Mouse (Mus musculus) layer of hippocampus, postnatal 36 days (tissue): Measurements from ENCODE around the gene Ndufc1. TPM values are rescaled to one million over a fixed set of nuclear protein-coding genes. Genes with fewer than 3 reads are reported as not detected.
A peak's percentile ranks its signal among the peaks of the same experiment; 100 is the strongest.
"Not testable (repeated sequence)": the region's sequence is repeated elsewhere in the genome, so short reads cannot be mapped to it uniquely, and the experiment has no call there.

Source experiments
- DNase-seq, 2 experiments: peaks; one replicate each; pipeline ENCODE4 v3.0.0; 2022
- total RNA-seq, 2 experiments: library from RNA; stranded (reverse); gene quantifications; 2 replicates each; pipeline ENCODE4 v1.2.3; 2021

The Ndufc1 gene
- total RNA-seq, result 100 to 1,000 TPM; 323 to 359 TPM

GRCm38 (mm10) chr3:51408561-51409183, at the start of gene Ndufc1:
TSS of gene Ndufc1 (minus strand) at chr3:51408988.
- DNase-seq, result peak; percentile 94 to 97

GRCm38 (mm10) chr3:51434871-51435595, 26.2 kb upstream of the Ndufc1 start:
- no peak for DNase-seq

- DNase-seq, result not testable (repeated sequence)
These were observed 25.6 kb upstream of the Ndufc1 start for GRCm38 (mm10) chr3:51434364-51434763.

- DNase-seq, result no peak
These were observed 16.6 kb upstream of the Ndufc1 start for GRCm38 (mm10) chr3:51425394-51425793.

GRCm38 (mm10) chr3:51421921-51422320, 13.1 kb upstream of the Ndufc1 start:
- DNase-seq, result no peak

GRCm38 (mm10) chr3:51417966-51418365, 9.2 kb upstream of the Ndufc1 start:
- no peak for DNase-seq

- DNase-seq, result no peak
These were observed 8.7 kb upstream of the Ndufc1 start for GRCm38 (mm10) chr3:51417485-51417884.

GRCm38 (mm10) chr3:51417135-51417458, 8.3 kb upstream of the Ndufc1 start:
- DNase-seq, result no peak

GRCm38 (mm10) chr3:51416364-51417134, 7.8 kb upstream of the Ndufc1 start:
- DNase-seq, result peak; percentile 23 to 29

GRCm38 (mm10) chr3:51416073-51416363, 7.2 kb upstream of the Ndufc1 start:
- no peak for DNase-seq

- DNase-seq, result peak; percentile 97
These were observed 6.6 kb upstream of the Ndufc1 start, which contains the start of gene Naa15 for GRCm38 (mm10) chr3:51415098-51416072. TSS of gene Naa15 (plus strand) at chr3:51415148.

- DNase-seq, result no peak
These were observed 4.5 kb upstream of the Ndufc1 start for GRCm38 (mm10) chr3:51413276-51413675.

- no peak for DNase-seq
These were observed 3.7 kb upstream of the Ndufc1 start for GRCm38 (mm10) chr3:51412457-51412856.

- DNase-seq, result peak in 1 of 2 experiments; percentile 30
These were observed 773 bp downstream of the Ndufc1 start for GRCm38 (mm10) chr3:51407870-51408560.

- DNase-seq, result no peak
These were observed 6.2 kb downstream of the Ndufc1 start for GRCm38 (mm10) chr3:51402628-51403027.

GRCm38 (mm10) chr3:51402054-51402453, 6.7 kb downstream of the Ndufc1 start:
- DNase-seq, result not testable (repeated sequence)

GRCm38 (mm10) chr3:51400682-51401081, 8.1 kb downstream of the Ndufc1 start:
- DNase-seq, result no peak

GRCm38 (mm10) chr3:51399531-51399930, 9.3 kb downstream of the Ndufc1 start:
- DNase-seq, result no peak

- DNase-seq, result no peak
These were observed 10.1 kb downstream of the Ndufc1 start for GRCm38 (mm10) chr3:51398667-51399066.

GRCm38 (mm10) chr3:51397700-51398299, 11.0 kb downstream of the Ndufc1 start:
- DNase-seq, result no peak
